Mouse (Mus musculus) cerebellum, adult 8-10 months (tissue): ENCODE measurements around the gene Olfr592.
"Not testable (repeated sequence)": the region's sequence is repeated elsewhere in the genome, so short reads cannot be mapped to it uniquely, and the experiment has no call there.

ENCODE experiments used
- DNase-seq: peaks from one replicate; pipeline ENCODE4 v3.0.0; 2022

The Olfr592 gene

GRCm38 (mm10) chr7:103184503-103184902, at the start of gene Olfr592:
Gene Olfr592 (plus strand): TSS chr7:103184803.
- DNase-seq = not testable (repeated sequence)

GRCm38 (mm10) chr7:103140579-103140978, 44.0 kb upstream of the Olfr592 start, which contains the start of gene Olfr588-ps1:
Gene Olfr588-ps1 (plus strand): TSS chr7:103140879.
- no peak for DNase-seq

GRCm38 (mm10) chr7:103156256-103156655, 28.3 kb upstream of the Olfr592 start, which contains the start of gene Olfr589:
Gene Olfr589 (minus strand): TSS chr7:103156356.
- DNase-seq = no peak

GRCm38 (mm10) chr7:103169697-103170096, 14.9 kb upstream of the Olfr592 start:
- DNase-seq = no peak

GRCm38 (mm10) chr7:103178240-103178639, 6.4 kb upstream of the Olfr592 start, which contains the start of gene Olfr591:
Gene Olfr591 (minus strand): TSS chr7:103178340.
- no peak for DNase-seq

GRCm38 (mm10) chr7:103211562-103211961, 27.0 kb downstream of the Olfr592 start, which contains the start of gene Olfr593:
Gene Olfr593 (plus strand): TSS chr7:103211862.
- DNase-seq = no peak

- not testable (repeated sequence) for DNase-seq
Observed at GRCm38 (mm10) chr7:103212050-103212449, 27.4 kb downstream of the Olfr592 start.

- DNase-seq = no peak
Observed at GRCm38 (mm10) chr7:103216696-103217095, 32.1 kb downstream of the Olfr592 start, which contains the start of gene Olfr594. Gene Olfr594 (plus strand): TSS chr7:103216996.
